Mouse (Mus musculus) heart, adult 2 months (tissue): Measurements from ENCODE around the gene Rnf144a. TPM values are rescaled to one million over a fixed set of nuclear protein-coding genes. Genes with fewer than 3 reads are reported as not detected.

Source experiments
- DNase-seq, 2 experiments: peaks; one replicate each; pipeline ENCODE4 v3.0.0; 2021
- H3K27ac ChIP-seq: fragments of 200-600 bp; 2 replicates; pipeline ENCODE4 v1.8.1; 2022
- H3K27me3 ChIP-seq: fragments of 200-500 bp; 2 replicates; pipeline ENCODE4 v1.6.1; 2012; ENCODE audit warnings: mild to moderate bottlenecking, low read length, inconsistent platforms, mixed read lengths; ENCODE audit not compliant: control insufficient read depth, insufficient read depth
- H3K36me3 ChIP-seq: fragments of 200-500 bp; 2 replicates; pipeline ENCODE4 v1.6.1; 2012; ENCODE audit warnings: low read length, inconsistent platforms; ENCODE audit not compliant: control insufficient read depth, insufficient read depth
- H3K4me1 ChIP-seq: fragments of 200-500 bp; 2 replicates; pipeline ENCODE4 v1.6.1; 2011; ENCODE audit warnings: low read length; ENCODE audit not compliant: control insufficient read depth, insufficient read depth
- H3K4me3 ChIP-seq: fragments of 200-600 bp; 2 replicates; pipeline ENCODE4 v1.8.1; 2022
- H3K79me2 ChIP-seq: fragments of 200-500 bp; replicated peaks from 2 replicates; pipeline ENCODE4 v1.6.1; 2012; ENCODE audit warnings: mild to moderate bottlenecking, inconsistent platforms, low read length, moderate library complexity, mixed read lengths; ENCODE audit not compliant: control insufficient read depth, insufficient read depth
- H3K9ac ChIP-seq: fragments of 200-500 bp; 2 replicates; pipeline ENCODE4 v1.6.1; 2012; ENCODE audit warnings: low read depth, mild to moderate bottlenecking, control low read depth, inconsistent platforms, low read length, mixed read lengths
- CTCF ChIP-seq: fragments of 200-600 bp; IDR thresholded peaks from 2 replicates; pipeline ENCODE4 v1.8.1; 2022; ENCODE audit warnings: antibody characterized with exemption, mild to moderate bottlenecking, moderate library complexity
- EP300 ChIP-seq: fragments of 200-500 bp; IDR thresholded peaks from 2 replicates; pipeline ENCODE4 v1.6.1; 2011; ENCODE audit warnings: low read depth, low read length, control low read depth; ENCODE audit not compliant: insufficient read depth
- POLR2A ChIP-seq: fragments of 200-500 bp; IDR thresholded peaks from 2 replicates; pipeline ENCODE4 v1.6.1; 2011; ENCODE audit warnings: mild to moderate bottlenecking, low read depth, low read length, control low read depth; ENCODE audit not compliant: insufficient read depth
- WGBS: fragments of 180-500 bp; shearing (Covaris S2); methylation state at CpG from one replicate; pipeline ENCODE4 v1.1.7; 2018; 5-methylcytosine and 5-hydroxymethylcytosine counted together
- intact Hi-C: fragments of 180-260 bp; cut with DNase I; formaldehyde crosslinking; loops from one replicate; pipeline ENCODE4 v1.15.1; 2025
- polyA plus RNA-seq: library from polyadenylated mRNA; depleted of rRNA; stranded (reverse); fragments of >200 nt; gene quantifications from 2 replicates; pipeline ENCODE4 v1.2.3, GENCODE M21; 2012
- total RNA-seq, 2 experiments: library from RNA; stranded (reverse); gene quantifications; 2 replicates each; pipeline ENCODE4 v1.2.3; 2021

The Rnf144a gene
- total and polyA plus RNA-seq, 3 experiments, result 11.5 to 13.4 (median 12.7) TPM

DNA sequence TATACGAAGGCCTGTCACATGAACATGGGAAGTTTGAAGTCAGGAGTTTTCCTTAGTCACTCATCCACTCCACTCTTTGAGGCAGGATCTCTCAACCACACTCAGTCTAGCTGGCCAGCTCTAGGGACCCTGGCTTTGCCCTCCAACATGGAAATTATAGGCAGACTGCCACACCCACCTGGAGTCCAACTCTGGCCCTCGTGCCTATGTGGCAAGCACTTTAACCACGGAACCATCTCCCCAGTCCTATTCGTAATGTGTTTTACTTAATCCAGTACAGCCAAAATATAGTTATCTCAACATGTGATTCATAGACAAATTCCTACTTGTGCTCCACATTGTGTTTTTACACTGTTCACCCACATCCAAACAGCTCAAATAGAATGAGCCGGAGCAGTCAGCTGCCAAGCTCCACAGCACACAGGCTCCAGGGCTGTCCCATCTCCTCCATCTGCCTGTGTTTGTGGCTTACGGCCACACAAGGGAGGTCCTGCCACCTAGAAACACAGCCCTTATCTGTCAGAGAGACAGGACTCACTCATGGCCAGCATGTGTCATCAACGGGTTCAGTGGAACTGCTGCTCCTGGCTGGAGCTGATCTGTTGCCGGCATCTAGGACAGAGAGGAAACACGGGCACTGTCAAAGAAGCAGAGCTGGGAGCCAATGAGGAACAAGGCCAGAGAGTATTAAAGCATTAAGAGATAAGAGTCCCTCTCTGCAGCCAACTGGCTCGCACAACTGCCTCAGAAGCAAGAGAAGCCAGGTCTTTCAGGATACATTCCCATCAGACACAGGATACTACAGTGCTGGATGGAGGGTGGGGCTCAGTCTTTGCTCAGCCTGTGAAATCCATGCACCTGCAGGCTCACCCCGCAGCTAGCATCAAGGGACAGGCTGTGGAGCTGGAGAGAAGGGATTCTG lies 10.0 kb downstream of the Rnf144a start:
- Histone ChIP-seq H3K36me3 (peaks cover 4% of the 10 kb centered on the region), H3K27ac (peak overlapping the region; percentile 77), H3K9ac (no peak overlapping the region), H3K4me1 (peaks cover 45% of the 10 kb centered on the region), H3K4me3 (no peak overlapping the region), H3K79me2 (peaks cover 2% of the 10 kb centered on the region), H3K27me3 (no peaks in the 10 kb centered on the region)
- TF ChIP-seq CTCF, result no peak
- 0 out of 2 replicates have a peak, but pooled peaks have one; percentile 33 for TF ChIP-seq POLR2A
- peak; percentile 60; the same call in 1 of the 2 replicates for TF ChIP-seq EP300
- 22% methylated on average over 11 of the region's 11 CpGs for WGBS
- intact Hi-C loops, result no loop called here
- peak; percentile 72 to 84 for DNase-seq

- 35% methylated on average over 16 of the region's 16 CpGs for WGBS
- Histone ChIP-seq H3K9ac (no peak overlapping the region), H3K4me1 (peaks cover 43% of the 10 kb centered on the region), H3K27me3 (no peaks in the 10 kb centered on the region), H3K27ac (peak overlapping the region; percentile 77), H3K79me2 (peaks cover 2% of the 10 kb centered on the region), H3K36me3 (peaks cover 4% of the 10 kb centered on the region), H3K4me3 (no peak overlapping the region)
- no peak for TF ChIP-seq POLR2A
- 0 out of 2 replicates have a peak, but pooled peaks have one; percentile 7 for TF ChIP-seq EP300
- TF ChIP-seq CTCF, result no peak
- intact Hi-C loops, result loop anchor here (2.0 kb wide), 1 partner anchor 37 kb away; no protein-coding TSS in a partner anchor
- peak; percentile 75 to 79 for DNase-seq
Observed at GRCm38 (mm10) chr12:26403372-26404125, 11.5 kb downstream of the Rnf144a start.

DNA sequence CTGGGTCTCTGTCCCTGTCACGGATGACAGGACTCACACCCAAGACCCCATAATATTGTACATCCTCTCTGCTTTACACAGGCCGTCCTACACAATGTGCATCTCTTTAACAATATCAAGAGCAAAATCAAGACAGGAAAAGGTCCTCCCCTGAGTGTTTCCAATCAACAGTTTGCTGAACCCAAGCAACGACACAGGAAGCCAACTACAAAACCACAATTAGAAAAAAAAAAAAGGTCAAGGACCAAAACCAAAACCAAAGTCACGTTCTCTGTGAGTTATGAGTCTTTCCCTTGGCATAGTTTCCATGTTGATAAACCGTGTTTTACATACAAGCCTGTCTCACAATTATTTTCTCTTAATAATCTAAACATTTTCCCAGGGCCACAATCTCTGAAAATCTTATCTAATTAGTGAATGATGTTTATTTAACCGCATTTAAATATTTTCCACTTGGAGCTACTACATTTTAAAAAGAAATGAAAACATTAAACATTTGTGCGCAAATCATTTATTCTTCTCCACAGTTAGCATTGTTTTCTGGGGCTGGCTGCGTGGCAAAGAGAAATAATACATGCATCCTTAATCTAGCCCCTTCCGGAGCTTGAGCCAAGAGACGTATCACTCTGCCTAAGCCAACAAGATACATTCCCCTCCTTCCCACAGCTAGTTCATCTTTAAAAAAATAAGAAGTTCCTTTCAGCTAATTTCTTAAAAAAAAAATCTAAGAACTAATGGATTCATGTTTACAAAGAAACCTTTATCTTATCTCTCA lies 13.2 kb downstream of the Rnf144a start:
- H3K4me3 ChIP-seq, result no peak overlapping the region
- no peaks in the 10 kb centered on the region for H3K27me3 ChIP-seq
- peaks cover 1% of the 10 kb centered on the region; the same call in 1 of the 2 replicates for H3K79me2 ChIP-seq
- peak overlapping the region; percentile 60 for H3K27ac ChIP-seq
- peaks cover 4% of the 10 kb centered on the region for H3K36me3 ChIP-seq
- intact Hi-C loops, result loop anchor here (1.0 to 2.0 kb wide), 2 partner anchors 35 to 46 kb away; no protein-coding TSS in a partner anchor
- H3K4me1 ChIP-seq, result peaks cover 37% of the 10 kb centered on the region
- no peak overlapping the region for H3K9ac ChIP-seq
- WGBS, result 40% methylated on average over 10 of the region's 10 CpGs
- DNase-seq, result peak in 1 of 2 experiments; percentile 9
- no peak for TF ChIP-seq POLR2A
- TF ChIP-seq CTCF, result no peak
- no peak for TF ChIP-seq EP300

DNA sequence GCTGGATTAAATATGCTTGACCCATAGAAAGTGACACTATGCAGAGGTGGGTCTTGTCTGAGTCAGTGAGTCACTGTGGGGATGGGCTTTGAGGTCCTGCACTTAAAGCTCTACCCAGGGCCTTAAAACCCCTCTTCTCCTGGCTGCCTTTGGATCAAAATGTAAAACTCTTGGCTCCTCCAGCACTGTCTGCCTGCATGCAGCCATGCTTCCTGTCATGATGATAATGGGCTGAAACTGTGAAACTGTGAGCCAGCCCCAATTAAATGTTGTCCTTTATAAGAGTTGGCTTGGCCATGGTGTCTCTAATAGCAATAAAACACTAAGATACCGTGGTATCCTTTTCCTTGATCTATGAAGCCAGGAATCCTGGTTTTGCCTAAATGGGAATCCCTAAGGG lies 13.8 kb downstream of the Rnf144a start:
- peaks cover 35% of the 10 kb centered on the region for H3K4me1 ChIP-seq
- H3K4me3 ChIP-seq, result no peak overlapping the region
- TF ChIP-seq POLR2A, result no peak
- no peak for TF ChIP-seq CTCF
- no peak for TF ChIP-seq EP300
- WGBS, result 40% methylated on average over 1 of the region's 1 CpGs
- no peak overlapping the region for H3K9ac ChIP-seq
- H3K79me2 ChIP-seq, result peaks cover 1% of the 10 kb centered on the region; the same call in 1 of the 2 replicates
- peak overlapping the region; percentile 60 for H3K27ac ChIP-seq
- H3K27me3 ChIP-seq, result no peaks in the 10 kb centered on the region
- peaks cover 4% of the 10 kb centered on the region for H3K36me3 ChIP-seq
- intact Hi-C loops, result loop anchor here (1.0 kb wide), 1 partner anchor 45 kb away; no protein-coding TSS in a partner anchor
- DNase-seq, result no peak

DNA sequence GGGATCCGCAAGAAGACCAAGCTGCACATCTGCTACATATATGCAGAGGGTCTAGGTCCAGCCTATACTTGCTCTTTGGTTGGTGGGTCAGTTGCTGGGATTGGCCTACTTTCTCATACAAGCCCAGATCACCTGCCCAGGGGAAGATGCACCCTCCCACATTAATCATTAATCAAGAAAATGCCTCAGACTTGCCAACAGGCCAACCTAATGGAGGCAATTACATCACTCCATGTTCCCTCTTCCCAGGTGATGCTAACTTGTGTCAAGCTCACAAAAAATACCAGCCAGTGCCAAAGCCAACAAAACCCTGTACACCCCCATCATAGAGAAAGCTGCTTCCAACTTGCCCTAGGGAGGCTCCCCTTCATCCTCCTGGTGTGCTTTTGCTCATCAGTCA lies 14.3 kb downstream of the Rnf144a start:
- intact Hi-C loops, result loop anchor here (1.0 kb wide), 1 partner anchor 44 kb away; no protein-coding TSS in a partner anchor
- Histone ChIP-seq H3K4me3 (no peak overlapping the region), H3K79me2 (peaks cover 1% of the 10 kb centered on the region; the same call in 1 of the 2 replicates), H3K27me3 (no peaks in the 10 kb centered on the region), H3K27ac (peak overlapping the region; percentile 60), H3K36me3 (peaks cover 4% of the 10 kb centered on the region), H3K9ac (no peak overlapping the region), H3K4me1 (peaks cover 31% of the 10 kb centered on the region)
- WGBS, result 96% methylated on average over 1 of the region's 1 CpGs
- TF ChIP-seq EP300, result no peak
- no peak for TF ChIP-seq CTCF
- no peak for TF ChIP-seq POLR2A
- DNase-seq, result peak in 1 of 2 experiments; percentile 14
